Mouse (Mus musculus) right cerebral cortex, adult 18-20 months (tissue): ENCODE data around the gene Pakap.

Experiments
- DNase-seq: peaks from one replicate; pipeline ENCODE4 v3.0.0; 2022; ENCODE audit warnings: mixed read lengths

Pakap gene

DNA sequence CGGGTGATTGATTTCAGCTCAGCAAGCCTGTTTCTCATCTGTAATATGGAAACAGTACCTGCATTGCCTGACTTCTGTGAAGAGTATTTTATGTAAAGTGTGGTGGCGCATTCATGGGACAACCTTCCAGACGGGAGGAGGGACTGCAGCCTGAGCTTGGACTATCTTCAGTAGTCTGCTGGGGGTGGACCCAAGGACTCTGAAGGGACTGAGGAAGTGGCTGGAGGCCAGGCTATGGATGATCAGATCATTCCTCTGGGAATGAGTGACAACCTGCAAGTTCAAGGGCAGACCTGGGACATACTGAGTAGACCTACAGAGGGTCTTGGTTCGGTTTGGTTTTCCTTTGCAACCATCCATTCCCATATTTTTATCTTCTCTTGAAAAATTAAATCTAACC, 154.3 kb downstream of the Pakap start:
- no peak for DNase-seq

DNA sequence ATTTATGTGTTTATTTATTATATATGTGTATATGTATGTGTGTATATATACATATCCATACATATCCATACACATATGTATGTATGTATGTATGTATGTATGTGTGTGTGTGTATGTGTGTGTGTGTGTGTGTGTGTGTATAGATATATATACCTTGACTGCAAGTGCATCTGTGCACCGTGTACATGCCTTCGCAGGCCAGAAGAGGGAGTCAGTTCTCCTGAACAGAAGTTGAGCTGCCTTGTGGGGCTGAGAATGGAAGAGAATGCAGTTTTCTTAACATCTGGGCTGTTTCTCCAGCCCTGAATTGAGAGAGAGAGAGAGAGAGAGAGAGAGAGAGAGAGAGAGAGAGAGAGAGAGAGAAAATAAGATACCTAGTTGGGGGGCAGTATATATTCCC, 155.7 kb downstream of the Pakap start:
- DNase-seq = no peak

DNA sequence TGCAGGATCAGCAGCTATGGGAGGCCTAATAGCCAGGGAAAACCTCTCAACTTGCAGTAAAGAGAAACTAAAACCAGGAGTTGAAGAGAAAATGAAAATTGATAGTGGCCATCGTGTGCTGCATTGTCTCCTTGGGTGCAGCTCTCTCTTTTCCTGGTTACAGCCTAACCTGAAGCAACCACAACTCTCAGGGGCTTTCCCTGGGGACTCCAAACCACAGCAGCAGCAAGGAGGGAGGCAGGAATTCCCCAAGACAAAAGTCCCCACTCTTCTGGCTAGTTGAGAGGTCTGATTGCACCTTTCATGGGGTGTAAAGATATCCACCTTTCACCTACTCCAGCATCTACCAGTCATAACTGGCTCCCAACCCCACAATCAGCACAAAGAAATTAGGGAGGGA, 157.6 kb downstream of the Pakap start:
- no peak for DNase-seq

DNA sequence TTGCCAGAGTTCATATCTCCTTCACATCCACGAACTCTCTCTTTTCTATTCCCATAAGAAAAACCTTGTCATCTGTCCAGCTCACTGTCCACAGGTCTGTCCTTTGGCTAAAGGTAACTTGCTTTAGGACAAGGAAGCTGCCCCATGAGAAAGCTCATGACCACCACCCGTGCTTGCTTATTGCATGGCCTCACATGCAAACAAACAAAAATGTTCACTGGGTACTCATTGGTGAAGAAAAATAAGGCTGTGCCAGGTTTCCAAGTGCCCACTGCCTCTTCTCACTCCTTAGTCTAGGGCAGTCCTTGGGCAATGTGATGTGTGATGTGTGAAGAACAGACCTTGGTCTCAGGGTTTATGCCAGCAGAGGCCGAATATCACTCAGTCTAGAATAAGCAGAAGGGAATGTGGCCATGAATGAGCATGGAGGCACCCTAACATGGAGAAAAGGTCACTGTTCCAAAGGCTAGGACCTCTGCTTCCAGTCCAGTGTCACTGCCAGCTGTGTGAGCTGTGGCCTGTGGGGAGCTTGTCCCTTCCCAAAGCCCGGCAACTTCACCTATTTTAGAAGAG, 160.7 kb downstream of the Pakap start:
- DNase-seq = no peak

DNA sequence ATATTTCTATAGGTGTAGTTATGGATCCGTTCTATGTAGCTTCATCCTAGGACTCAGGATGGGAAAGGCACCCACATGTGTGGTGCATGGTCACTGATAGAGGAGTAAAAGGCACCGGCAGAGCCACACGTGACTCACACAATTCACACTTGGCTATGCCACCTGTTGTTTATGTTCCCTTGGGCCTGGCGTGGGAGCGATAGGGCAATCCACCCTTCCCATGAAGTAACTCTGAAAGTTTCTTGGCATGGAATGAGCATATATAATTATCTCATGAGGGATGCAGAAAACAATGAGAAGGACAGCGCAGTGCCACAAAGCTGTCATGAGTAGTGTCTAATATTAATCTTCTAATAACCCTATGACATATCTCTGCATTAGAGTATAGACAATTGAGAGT, 162.1 kb downstream of the Pakap start:
- DNase-seq = no peak

DNA sequence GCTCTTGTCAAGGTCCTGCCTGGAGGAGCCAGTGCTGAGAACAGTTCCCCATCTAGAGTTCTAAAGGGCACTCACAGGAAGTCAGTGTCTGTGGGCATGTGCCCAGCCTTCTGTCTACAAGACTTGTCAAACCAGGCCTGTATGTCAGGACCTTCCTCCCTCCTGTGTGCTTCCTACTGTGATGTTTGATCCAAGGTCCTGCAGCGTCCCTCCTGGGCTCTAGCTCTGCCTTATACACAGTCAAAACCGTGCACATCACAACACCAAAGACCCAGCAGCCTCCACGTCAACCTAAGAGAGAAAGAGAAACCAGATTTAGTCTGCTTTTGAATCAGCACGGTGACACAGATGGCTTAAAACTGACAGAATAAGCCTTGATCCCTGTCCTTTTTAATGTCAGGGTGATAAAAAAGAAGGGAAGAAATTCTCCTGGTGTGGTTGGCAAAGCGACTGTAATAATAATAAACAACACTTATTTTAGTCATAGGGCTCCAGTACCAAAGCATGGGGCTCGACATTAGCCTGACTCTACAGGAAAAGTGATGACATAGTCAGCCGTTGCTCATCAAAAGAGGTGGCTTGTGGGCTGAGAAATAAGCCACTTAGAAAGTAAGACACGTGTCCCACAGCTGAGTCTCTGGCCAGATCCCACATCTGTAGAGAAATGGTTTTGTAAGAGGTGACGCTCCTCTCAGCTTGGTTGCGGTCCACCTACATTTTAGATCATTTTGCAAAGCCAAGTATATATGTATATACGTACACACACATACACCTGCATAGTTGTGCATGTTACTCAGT, 163.0 kb downstream of the Pakap start:
- no peak for DNase-seq

DNA sequence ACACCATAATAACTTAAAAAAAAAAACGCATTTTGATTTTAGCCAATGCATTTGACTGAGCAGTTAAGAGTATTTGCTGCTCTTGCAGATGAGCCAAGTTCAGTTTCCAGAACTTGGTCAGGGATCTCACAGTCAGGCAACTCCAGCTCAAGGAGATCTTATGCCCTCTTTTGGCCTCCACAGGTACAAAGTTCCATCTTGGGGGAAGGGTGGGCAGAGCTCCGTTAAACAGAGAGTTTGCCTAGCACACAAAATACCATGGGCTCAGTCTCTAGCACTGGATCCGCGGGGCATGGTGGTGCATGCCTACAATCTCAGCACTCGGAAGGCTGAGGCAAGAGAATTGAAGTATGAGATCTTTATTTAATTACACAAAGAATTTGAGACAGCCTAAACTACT, 164.4 kb downstream of the Pakap start:
- no peak for DNase-seq

DNA sequence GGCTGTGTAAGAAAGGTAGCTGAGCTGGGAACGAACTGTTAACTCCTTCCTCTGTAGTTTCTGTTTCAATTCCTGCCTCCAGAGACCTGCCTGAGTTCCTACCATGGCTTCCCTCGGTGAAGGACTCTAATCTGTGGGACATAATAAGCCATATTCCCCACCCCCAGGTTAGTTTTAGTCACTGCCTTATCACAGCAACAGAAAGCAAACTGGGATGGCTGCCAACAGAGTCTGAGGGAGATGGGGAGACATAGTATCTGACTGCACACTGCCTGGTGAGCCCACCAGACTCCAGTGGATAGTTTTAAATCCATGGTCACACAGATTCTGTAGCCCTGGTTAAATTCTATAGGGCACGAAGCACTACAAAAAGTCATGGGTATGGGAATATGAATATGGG, 165.5 kb downstream of the Pakap start:
- DNase-seq = no peak

DNA sequence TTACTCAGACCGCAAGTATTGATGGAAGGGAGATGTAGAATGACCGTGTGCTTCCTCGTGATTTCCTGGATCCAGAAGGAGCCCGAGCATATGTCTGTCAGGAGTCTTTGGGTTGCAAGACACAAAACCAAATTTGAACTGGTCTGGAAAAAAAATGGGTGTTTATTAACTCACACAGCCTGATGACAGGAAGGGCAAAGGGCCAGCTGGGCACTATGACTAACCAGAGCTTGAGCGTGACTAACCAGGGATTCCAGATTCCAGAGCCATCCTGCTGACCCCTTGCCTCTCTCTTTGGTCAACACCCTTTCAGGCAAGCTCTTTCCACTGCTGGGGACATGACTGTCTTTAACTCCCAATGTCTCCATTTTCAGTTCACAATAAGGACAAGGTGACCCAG, 167.4 kb downstream of the Pakap start:
- no peak for DNase-seq

DNA sequence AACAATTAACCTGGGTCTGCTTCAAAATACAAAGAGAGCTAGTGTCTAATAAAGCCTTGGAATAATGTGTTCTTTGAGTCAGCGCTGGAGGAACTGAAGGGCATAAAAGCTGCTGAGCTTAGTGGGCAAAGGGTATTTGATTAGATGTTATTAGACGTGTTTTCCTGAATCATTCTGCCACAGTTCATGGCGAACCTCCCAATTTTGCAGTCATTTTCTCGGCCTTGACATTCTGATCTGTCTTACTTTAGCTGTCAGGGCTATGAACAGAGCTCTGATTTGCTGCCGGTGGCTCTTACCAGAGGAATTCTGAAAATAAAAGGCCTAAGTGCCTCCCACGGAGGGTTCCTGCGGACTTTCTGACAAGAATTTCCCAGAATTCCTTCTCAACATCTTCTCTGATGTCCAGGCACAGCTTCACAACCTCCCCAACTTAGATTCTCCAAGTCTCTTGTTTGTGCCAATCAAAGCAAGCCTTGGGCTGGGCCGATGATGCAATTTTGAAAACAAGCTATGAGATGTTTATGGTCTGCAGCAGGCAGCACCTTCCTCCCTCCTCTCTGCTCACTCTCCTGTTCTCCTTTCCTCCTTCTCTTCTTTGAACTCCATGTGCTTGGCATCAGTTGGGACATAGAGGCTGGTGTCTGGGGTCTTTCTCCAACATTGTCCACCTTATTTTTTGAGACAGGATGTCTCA, 171.0 kb downstream of the Pakap start:
- no peak for DNase-seq

DNA sequence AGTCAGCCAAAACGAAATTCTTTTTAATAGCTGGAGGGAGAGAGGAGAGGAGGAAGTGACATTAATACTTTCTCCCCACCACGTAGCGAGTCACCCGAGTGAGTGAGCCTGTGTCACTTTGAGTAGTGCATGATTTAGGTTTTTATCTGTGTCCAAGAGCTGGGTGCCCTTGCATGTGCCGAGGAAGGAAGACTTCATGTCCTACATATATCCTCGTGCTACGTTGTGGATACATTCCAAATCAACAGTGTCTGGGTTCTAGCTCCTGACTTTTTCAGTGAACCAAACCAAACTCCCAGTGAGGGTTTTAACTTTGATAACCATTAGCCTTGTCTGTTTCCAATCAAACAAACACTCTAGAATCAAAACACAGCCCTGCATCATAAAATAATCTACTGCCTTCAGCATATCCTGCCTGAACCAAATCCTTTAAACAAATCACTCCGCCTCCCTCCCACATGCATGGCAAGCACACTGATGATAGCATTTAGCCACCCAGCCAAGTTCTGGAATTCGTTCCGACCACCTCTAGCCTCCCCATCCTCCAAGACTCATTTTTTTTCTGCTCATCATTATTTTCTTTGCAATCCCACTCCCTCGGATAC, 175.4 kb downstream of the Pakap start:
- no peak for DNase-seq

DNA sequence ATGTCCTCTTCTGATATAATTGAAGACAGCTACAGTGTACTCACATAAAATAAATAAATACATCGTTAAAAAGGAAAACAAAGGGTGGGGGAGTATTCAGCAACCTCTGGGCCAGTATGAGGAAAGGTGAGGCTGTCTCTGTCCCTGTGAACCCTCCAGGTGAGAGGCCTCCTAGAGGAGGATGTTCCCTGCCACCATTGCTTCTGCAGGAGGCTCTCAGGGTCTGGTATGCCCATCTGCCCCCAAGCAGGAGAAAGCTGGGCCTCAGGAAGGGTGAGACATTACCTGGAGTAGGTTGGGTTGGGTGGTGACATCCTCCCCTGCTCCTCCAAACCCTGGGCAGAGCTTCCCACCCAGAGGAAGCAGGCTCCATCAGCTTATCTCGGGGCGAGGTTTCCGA, 182.7 kb downstream of the Pakap start:
- DNase-seq = no peak

DNA sequence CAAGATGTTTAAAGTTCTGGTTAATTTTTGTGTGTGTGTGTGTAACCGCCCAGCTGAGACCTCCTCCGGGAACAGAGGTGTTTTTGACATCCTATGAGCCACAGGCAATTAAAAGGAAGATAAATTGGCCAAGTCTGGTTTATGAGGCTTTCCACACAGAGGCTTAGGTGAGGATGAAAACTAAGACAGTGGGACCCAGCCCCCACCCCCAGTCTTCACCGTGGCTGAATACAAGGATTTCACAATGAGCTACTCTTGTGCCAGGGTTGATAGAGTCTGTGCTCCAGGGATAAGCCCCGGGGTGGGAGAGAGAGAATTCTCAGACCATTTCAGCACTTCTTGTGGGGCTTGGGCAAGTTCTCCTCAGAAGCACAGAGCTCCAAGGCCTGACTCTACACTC, 183.1 kb downstream of the Pakap start:
- no peak for DNase-seq

DNA sequence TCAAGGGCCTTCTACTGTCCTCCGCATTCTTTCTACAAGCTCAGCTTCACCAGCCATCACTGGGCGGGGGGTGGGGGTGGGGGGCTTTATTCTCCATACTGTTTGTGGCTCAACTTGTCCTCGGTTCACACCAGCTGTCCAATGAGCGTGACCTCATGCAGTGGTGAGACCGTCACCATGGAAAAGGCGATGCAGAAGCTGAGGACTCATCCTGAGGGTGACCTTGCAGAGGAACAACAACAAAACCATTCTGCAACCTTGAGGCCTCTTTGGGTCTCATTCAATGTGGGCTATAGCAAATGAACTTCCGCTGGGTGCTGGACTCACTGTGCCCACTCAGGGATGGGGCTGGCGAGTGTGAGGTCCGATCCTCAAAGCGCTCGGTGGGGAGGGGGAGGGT, 183.6 kb downstream of the Pakap start:
- DNase-seq = no peak

DNA sequence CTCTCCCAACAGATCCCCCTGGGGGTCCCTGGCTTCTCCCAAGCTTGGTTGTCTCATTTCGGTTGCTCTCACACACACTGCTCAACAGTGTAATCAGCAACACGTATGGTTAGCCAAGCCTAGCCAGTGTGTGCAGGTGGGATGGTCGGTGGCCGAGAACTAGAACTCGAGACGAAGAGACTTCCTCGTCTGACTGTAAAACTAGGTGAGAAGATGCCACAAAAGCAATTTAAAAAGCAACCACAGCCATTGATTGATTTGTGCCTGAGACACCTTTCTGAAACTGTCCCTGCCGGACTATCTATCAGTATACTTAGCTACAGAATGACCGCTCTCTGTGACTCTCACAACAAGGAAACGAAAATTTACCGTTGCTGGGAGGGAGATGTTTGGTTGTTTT, 187.1 kb downstream of the Pakap start:
- no peak for DNase-seq

DNA sequence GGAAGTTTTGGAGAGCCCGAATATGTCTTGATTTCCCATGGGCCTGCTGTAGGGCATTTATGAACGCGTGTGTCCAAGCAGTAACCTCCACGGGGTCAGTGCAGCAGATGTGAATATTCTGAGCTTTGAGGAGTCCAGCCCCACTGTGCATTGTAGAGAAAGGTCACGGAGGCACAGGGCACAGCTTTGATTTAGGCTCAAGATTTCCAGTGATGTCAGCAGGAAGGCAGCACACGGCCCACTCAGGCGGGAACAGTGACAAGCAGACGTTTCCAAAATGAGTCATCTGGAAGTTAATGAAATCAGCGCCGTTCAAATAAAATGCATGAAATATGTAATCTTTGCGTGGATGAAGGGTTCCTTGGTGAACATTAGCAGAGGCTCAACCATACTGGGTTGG, 190.0 kb downstream of the Pakap start:
- peak; percentile 39 for DNase-seq

DNA sequence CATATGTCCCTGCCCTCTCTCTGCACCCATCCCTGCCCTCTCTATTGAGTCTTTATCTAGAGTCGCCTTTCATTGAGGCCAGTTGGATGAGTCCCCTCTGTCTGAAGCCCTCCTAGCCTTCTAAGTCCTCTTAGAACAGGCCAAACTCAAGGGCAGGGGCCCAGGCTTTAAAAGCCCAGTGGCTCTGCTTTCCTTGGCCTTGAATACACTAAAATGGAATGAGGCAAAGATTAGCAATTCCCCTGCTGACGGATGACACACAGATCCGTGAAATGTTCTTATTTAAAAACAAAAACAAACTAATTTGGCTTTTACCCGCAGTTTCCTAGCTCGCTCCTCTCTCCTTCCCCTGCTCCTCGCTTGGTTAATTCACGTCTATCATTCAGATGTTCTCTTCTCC, 194.4 kb downstream of the Pakap start:
- DNase-seq = no peak

DNA sequence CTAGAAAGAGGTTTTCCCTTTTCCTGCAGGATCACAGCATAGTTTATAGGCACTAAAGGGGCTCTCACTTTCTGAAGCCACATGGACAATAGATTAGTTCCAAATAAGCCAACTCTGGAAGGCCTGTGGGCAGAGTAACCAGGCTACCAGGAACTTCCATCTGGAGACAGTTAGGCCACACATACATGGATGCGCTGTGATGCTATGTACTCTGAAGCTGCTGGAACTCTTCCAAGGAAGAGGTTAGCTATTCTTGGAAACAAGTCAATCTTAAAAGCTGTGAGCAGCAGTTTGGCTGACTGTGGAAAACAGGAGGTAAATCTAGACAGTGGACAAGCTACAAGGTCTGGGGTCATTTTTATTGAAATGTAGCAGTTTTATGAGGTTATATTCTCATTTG, 196.4 kb downstream of the Pakap start:
- no peak for DNase-seq

DNA sequence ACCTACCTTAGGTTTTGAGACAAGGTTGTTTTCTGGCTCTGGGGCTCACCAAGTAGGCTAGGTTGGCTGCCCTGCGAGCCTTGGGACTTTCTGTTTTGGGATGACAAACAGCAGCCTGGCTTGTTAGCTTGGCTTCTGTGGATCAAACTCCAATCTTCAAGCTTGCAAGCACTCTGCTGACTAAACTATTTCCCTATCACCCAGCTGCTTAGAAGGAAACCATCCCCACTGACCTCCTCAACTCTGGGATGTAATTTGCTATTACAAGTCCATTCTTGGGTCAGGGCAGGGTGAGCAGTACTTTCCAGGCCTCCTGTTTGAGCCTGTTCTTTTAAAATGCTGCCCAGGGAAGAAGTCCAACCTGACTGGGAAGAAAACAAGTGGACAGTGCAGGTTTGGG, 196.9 kb downstream of the Pakap start:
- DNase-seq = no peak

DNA sequence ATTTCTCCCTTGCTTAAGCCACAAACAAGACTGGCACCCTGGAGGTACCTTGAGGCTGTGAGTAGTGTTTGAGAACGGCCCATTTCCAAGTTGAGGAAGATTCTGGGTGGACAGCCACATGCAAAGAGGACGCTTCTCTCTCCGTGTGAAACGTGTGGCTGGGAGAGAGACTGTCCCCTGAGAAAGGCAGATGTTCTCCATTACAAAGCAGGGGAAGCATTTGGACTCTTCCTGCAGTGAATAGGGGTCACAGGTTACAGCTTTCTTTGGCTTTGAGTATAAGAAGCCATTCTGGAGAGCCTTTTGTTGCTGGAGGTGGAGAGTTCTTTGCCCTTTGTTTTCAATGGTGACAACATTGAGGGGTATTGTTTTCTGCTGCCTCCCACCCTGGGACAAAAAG, 197.8 kb downstream of the Pakap start:
- DNase-seq = no peak

DNA sequence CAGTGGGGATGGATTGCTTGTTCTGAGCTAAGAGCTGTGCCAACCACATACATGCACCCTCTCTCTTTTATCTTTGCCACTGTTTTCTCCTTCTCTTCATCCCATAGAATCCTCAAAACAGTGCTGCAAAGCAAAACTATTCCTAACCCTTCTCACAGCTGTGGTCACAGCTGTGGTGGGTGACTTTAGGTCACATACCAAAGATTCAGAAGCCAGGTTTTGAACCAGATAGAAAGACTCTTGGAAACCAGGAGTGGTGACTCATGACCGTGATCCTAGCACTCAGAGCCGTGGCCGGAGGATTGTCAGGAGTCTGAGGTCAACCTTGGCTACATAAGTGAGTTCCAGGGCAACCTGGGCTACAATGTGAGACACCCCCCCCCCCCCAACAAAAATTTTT, 201.0 kb downstream of the Pakap start:
- DNase-seq = no peak

DNA sequence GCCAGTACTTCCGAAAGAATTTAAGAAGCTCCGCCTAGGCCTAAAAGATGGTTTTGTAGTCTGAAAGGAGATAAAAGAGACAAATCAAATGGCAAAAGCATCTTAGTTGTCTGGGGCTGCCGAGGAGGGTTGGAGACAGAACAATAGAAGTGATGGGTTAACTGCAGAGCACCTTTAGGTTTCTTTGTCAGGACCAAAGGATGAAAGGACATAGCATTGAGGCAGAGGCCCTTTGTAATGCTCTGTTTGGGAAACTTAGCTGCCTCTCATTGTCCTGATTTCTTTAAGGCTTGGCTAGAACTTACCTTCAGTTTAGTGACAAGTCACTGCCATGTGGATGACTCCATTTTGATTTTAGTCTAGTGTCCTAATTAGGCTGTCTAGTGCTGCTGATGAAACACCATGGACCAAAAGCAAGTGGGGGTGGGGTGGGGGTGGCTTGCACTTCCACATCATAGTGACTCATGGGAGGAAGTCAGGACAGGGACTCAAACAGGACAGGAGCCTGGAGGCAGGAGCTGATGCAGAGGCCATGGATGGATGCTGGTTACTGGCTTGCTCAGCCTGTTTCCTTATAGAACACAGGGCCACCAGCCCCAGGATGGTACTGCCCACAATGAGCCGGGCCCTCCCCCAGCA, 202.3 kb downstream of the Pakap start:
- no peak for DNase-seq

DNA sequence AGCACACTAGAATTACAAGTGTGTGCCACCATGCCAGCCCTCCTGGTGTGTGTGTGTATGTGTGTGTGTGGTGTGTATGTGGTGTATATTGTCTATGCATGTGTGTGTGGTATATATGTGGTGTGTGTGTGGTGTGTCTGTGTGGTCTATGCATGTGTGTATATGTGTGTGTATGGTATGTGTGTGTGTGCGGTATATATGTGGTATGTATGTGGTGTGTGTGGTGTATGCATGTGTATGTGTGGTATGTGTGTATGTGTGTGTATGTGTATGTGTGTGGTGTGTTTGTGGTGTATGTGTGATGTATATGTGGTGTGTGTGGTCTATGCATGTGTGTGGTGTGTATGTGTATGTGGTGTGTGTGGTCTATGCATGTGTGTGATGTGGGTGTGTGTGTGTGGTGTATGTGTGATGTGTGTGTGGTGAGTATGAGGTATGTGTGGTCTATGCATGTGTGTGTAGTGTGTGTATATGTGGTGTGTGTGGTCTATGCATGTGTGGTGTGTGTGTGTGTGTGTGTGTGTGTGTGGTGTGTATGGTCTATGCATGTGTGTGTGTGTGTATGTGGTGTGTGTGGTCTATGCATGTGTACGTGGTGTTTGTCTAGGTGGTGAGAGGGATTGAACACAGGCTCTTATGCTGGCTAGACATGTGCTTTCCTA, 203.7 kb downstream of the Pakap start:
- DNase-seq = no peak
